Mouse (Mus musculus): ENCODE data around the gene 4921517D22Rik. TPM values are rescaled to one million over a fixed set of nuclear protein-coding genes. Genes with fewer than 3 reads are reported as not detected.

Gene 4921517D22Rik
- total RNA-seq, 2 experiments from 2014 or later = not detected

GRCm38 (mm10) chr13:59637800-59638199, 56.1 kb downstream of the 4921517D22Rik start:
- DNase-seq (ENCODE audit: extremely low spot score in 1 of 2, low spot score in 2 of 2) = no peak
- H3K27ac ChIP-seq = no peak overlapping the region
- no peak overlapping the region for H3K4me3 ChIP-seq
- intact Hi-C loops (cut with DNase I) = loop anchor here (2.0 kb wide), 1 partner anchor 91 kb away; no protein-coding TSS in a partner anchor
- no peak for TF ChIP-seq CTCF (IDR thresholded peaks at IDR 0.05)

Other genes starting within 250 kb of the 4921517D22Rik start
- 100 to 1,000 TPM; 352 to 357 TPM for gene Agtpbp1, start 108.9 kb downstream of the 4921517D22Rik start, total RNA-seq (2021)
- 10 to 100 TPM; 95.1 to 98.1 TPM for gene Naa35, start 108.8 kb downstream of the 4921517D22Rik start, total RNA-seq (2021)
- gene Golm1, start 18.3 kb downstream of the 4921517D22Rik start, total RNA-seq (2021) = 10 to 100 TPM; 18.2 to 22.9 TPM
- under 1 TPM; 0.18 to 0.26 TPM for gene Spata31d1a, start 16.2 kb upstream of the 4921517D22Rik start, total RNA-seq (2021)
- under 1 TPM in 1 of 2 experiments, not detected in 1; 0.09 TPM for gene Spata31d1b, start 18.2 kb upstream of the 4921517D22Rik start, total RNA-seq (2021)
- not detected for gene Spata31d1d, start 37.6 kb upstream of the 4921517D22Rik start, total RNA-seq (2021)
- 1 to 10 TPM; 1.8 to 2.5 TPM for gene 1700014D04Rik, start 52.6 kb upstream of the 4921517D22Rik start, total RNA-seq (2021)
- gene Isca1, start 75.7 kb upstream of the 4921517D22Rik start, total RNA-seq (2021) = 100 to 1,000 TPM; 151 to 157 TPM
- gene Gm49354, start 88.1 kb upstream of the 4921517D22Rik start, total RNA-seq (2021) = not detected
- 10 to 100 TPM; 61.1 to 66.0 TPM for gene Tut7, start 129.0 kb upstream of the 4921517D22Rik start, total RNA-seq (2021)

All from left cerebral cortex, adult 2 months (tissue).